Mouse (Mus musculus): ENCODE results near the gene Arg2.

GRCm38 (mm10) chr12:79131178-79131675 is 650 bp downstream of the Arg2 start:
- TF ChIP-seq POLR2A (IDR thresholded peaks at IDR 0.05; ENCODE audit: control insufficient read depth, extremely low read depth, insufficient read depth, low read length, poor library complexity) (no peak), CTCF (IDR thresholded peaks at IDR 0.05; ENCODE audit: borderline replicate concordance, control insufficient read depth, extremely low read depth, insufficient read depth, low read length, poor library complexity) (no peak)

Data from thymus, adult 2 months (tissue).